In genomic region chr4:65758875-65759201, GRCm38 (mm10) we compare ENCODE assay signal across 19 mouse cellular contexts.
"Had no signal": no experiment of that assay in that cellular context is flagged by ENCODE, and none has a peak within 500 bp of the region (broad histone marks: within the 10 kb centered on the region; RNA-seq: fewer than 3 reads in every experiment).

No protein-coding gene starts in this region.

- ATAC-seq: liver, postnatal 0 days; lung, postnatal 0 days had no signal

- H3K27ac ChIP-seq: liver, embryonic 13.5 days; liver, embryonic 15.5 days; lung, embryonic 15.5 days; macrophage; midbrain, embryonic 12.5 days had no signal

- H3K27me3 ChIP-seq: liver, embryonic 13.5 days; liver, embryonic 15.5 days; lung, embryonic 15.5 days; megakaryocyte, embryonic 14.5 days; midbrain, embryonic 12.5 days had no signal

- DNase-seq: liver, embryonic 13.5 days; liver, postnatal 0 days; lung, adult 2 months; lung, postnatal 36 days; retina, postnatal 1 day; right cerebral cortex, adult 18-20 months; right cerebral cortex, postnatal 25 days; right cerebral cortex, postnatal 4 days; spleen, adult 18-20 months; thymus, adult 18-20 months; thymus, postnatal 14 days; thymus, postnatal 36 days had no signal

- H3K9ac ChIP-seq: liver, embryonic 13.5 days; liver, embryonic 15.5 days; liver, postnatal 0 days; lung, embryonic 15.5 days; midbrain, embryonic 12.5 days had no signal

- H3K9me3 ChIP-seq: liver, embryonic 13.5 days; liver, embryonic 15.5 days; lung, embryonic 15.5 days; megakaryocyte, embryonic 14.5 days; midbrain, embryonic 12.5 days had no signal

- H3K4me2 ChIP-seq: liver, embryonic 11.5 days; liver, embryonic 13.5 days; liver, embryonic 15.5 days; lung, embryonic 15.5 days; midbrain, embryonic 12.5 days had no signal

- H3K36me3 ChIP-seq: liver, embryonic 13.5 days; liver, embryonic 15.5 days; lung, embryonic 15.5 days; midbrain, embryonic 12.5 days had no signal

- H3K4me1 ChIP-seq: liver, embryonic 13.5 days; liver, embryonic 15.5 days; lung, embryonic 15.5 days; megakaryocyte, embryonic 14.5 days; midbrain, embryonic 12.5 days had no signal

- H3K4me3 ChIP-seq: liver, embryonic 13.5 days; liver, embryonic 15.5 days; lung, embryonic 15.5 days; megakaryocyte, embryonic 14.5 days; midbrain, embryonic 12.5 days had no signal
